Mouse (Mus musculus) midbrain, embryonic 10.5 days (tissue): ENCODE data around the gene Reps1. TPM values are rescaled to one million over a fixed set of nuclear protein-coding genes. Genes with fewer than 3 reads are reported as not detected.

Source experiments
- DNase-seq: peaks from one replicate; pipeline ENCODE4 v3.0.0-alpha.2; 2017; ENCODE audit warnings: low spot score
- H3K27ac ChIP-seq: fragments of 300-500 bp; sonication (generic); replicated peaks from 2 replicates; pipeline ENCODE4 v1.5.1; 2016; ENCODE audit warnings: mild to moderate bottlenecking
- H3K27me3 ChIP-seq: fragments of 300-500 bp; sonication (generic); 2 replicates; pipeline ENCODE4 v1.6.1; 2016; ENCODE audit warnings: low read depth, mild to moderate bottlenecking; ENCODE audit not compliant: poor library complexity, severe bottlenecking
- H3K36me3 ChIP-seq: fragments of 300-500 bp; sonication (generic); 2 replicates; pipeline ENCODE4 v1.6.1; 2016; ENCODE audit warnings: mild to moderate bottlenecking, moderate library complexity
- H3K4me1 ChIP-seq: fragments of 300-500 bp; sonication (generic); 2 replicates; pipeline ENCODE4 v1.6.1; 2016
- H3K4me3 ChIP-seq: fragments of 300-500 bp; sonication (generic); 2 replicates; pipeline ENCODE4 v1.5.1; 2016; ENCODE audit warnings: mild to moderate bottlenecking, moderate library complexity
- H3K9me3 ChIP-seq: fragments of 300-500 bp; sonication (generic); replicated peaks from 2 replicates; pipeline ENCODE4 v1.6.1; 2016; ENCODE audit warnings: mild to moderate bottlenecking
- WGBS: fragments of 180-500 bp; shearing (Covaris S2); methylation state at CpG from one replicate; pipeline ENCODE4 v1.1.7; 2016; 5-methylcytosine and 5-hydroxymethylcytosine counted together
- polyA plus RNA-seq: library from polyadenylated mRNA; unstranded; fragments of >200 nt; fragmentation: Nextera tagmentation; extraction: Ambion mirVana; gene quantifications from 2 replicates; pipeline ENCODE4 v1.2.1, GENCODE M21; 2016

Gene Reps1
- polyA plus RNA-seq, 1 experiment from 2014 or later, result 15.1 TPM

- WGBS, result 88% methylated on average over 2 of the region's 2 CpGs
- Histone ChIP-seq H3K4me1 (peaks cover 29% of the 10 kb centered on the region), H3K9me3 (no peaks in the 10 kb centered on the region), H3K27me3 (no peaks in the 10 kb centered on the region), H3K36me3 (no peaks in the 10 kb centered on the region), H3K4me3 (no peak overlapping the region), H3K27ac (no peak overlapping the region)
- no peak for DNase-seq
Observed at GRCm38 (mm10) chr10:18068880-18069279, 13.2 kb downstream of the Reps1 start.

GRCm38 (mm10) chr10:18069576-18069975, 13.9 kb downstream of the Reps1 start:
- Histone ChIP-seq H3K4me3 (no peak overlapping the region), H3K27me3 (no peaks in the 10 kb centered on the region), H3K36me3 (no peaks in the 10 kb centered on the region), H3K4me1 (peaks cover 29% of the 10 kb centered on the region), H3K27ac (no peak overlapping the region), H3K9me3 (no peaks in the 10 kb centered on the region)
- no peak for DNase-seq
- WGBS, result 89% methylated on average over 2 of the region's 2 CpGs

- H3K27me3 ChIP-seq, result no peaks in the 10 kb centered on the region
- no peaks in the 10 kb centered on the region for H3K9me3 ChIP-seq
- no peak overlapping the region for H3K27ac ChIP-seq
- peaks cover 26% of the 10 kb centered on the region for H3K4me1 ChIP-seq
- no peak overlapping the region for H3K4me3 ChIP-seq
- H3K36me3 ChIP-seq, result no peaks in the 10 kb centered on the region
- DNase-seq, result no peak
- 94% methylated on average over 3 of the region's 3 CpGs for WGBS
Observed at GRCm38 (mm10) chr10:18070144-18070543, 14.5 kb downstream of the Reps1 start.

- Histone ChIP-seq H3K4me3 (no peak overlapping the region), H3K4me1 (peaks cover 25% of the 10 kb centered on the region), H3K27ac (no peak overlapping the region), H3K27me3 (no peaks in the 10 kb centered on the region), H3K36me3 (no peaks in the 10 kb centered on the region), H3K9me3 (no peaks in the 10 kb centered on the region)
- 95% methylated on average over 2 of the region's 2 CpGs for WGBS
- no peak for DNase-seq
Observed at GRCm38 (mm10) chr10:18070616-18071015, 15.0 kb downstream of the Reps1 start.

- no peak overlapping the region for H3K4me3 ChIP-seq
- H3K9me3 ChIP-seq, result no peaks in the 10 kb centered on the region
- H3K4me1 ChIP-seq, result peaks cover 4% of the 10 kb centered on the region
- no peaks in the 10 kb centered on the region for H3K27me3 ChIP-seq
- H3K27ac ChIP-seq, result no peak overlapping the region
- WGBS, result 86% methylated on average over 3 of the region's 3 CpGs
- DNase-seq, result no peak
- H3K36me3 ChIP-seq, result peaks cover 9% of the 10 kb centered on the region
Observed at GRCm38 (mm10) chr10:18072871-18073270, 17.2 kb downstream of the Reps1 start.

- Histone ChIP-seq H3K27ac (no peak overlapping the region), H3K36me3 (peaks cover 9% of the 10 kb centered on the region), H3K4me3 (no peak overlapping the region), H3K27me3 (no peaks in the 10 kb centered on the region), H3K4me1 (no peaks in the 10 kb centered on the region), H3K9me3 (no peaks in the 10 kb centered on the region)
- WGBS, result 92% methylated on average over 5 of the region's 5 CpGs
- no peak for DNase-seq
Observed at GRCm38 (mm10) chr10:18074383-18075075, 18.9 kb downstream of the Reps1 start.

GRCm38 (mm10) chr10:18075845-18076244, 20.2 kb downstream of the Reps1 start:
- Histone ChIP-seq H3K27ac (no peak overlapping the region), H3K27me3 (no peaks in the 10 kb centered on the region), H3K4me1 (no peaks in the 10 kb centered on the region), H3K4me3 (no peak overlapping the region), H3K36me3 (peaks cover 9% of the 10 kb centered on the region), H3K9me3 (no peaks in the 10 kb centered on the region)
- 97% methylated on average over 6 of the region's 6 CpGs for WGBS
- no peak for DNase-seq

GRCm38 (mm10) chr10:18081536-18081935, 25.9 kb downstream of the Reps1 start:
- peaks cover 30% of the 10 kb centered on the region for H3K36me3 ChIP-seq
- H3K27ac ChIP-seq, result no peak overlapping the region
- H3K9me3 ChIP-seq, result peaks cover 9% of the 10 kb centered on the region; the same call in 1 of the 2 replicates
- no peaks in the 10 kb centered on the region for H3K27me3 ChIP-seq
- no peak for DNase-seq
- H3K4me3 ChIP-seq, result no peak overlapping the region
- 83% methylated on average over 1 of the region's 1 CpGs for WGBS
- H3K4me1 ChIP-seq, result no peaks in the 10 kb centered on the region

GRCm38 (mm10) chr10:18082772-18083171, 27.1 kb downstream of the Reps1 start:
- Histone ChIP-seq H3K36me3 (peaks cover 27% of the 10 kb centered on the region), H3K9me3 (peaks cover 15% of the 10 kb centered on the region; the same call in 1 of the 2 replicates), H3K4me1 (no peaks in the 10 kb centered on the region), H3K27ac (no peak overlapping the region), H3K4me3 (no peak overlapping the region), H3K27me3 (no peaks in the 10 kb centered on the region)
- WGBS, result 96% methylated on average over 6 of the region's 6 CpGs
- DNase-seq, result no peak

GRCm38 (mm10) chr10:18090691-18091090, 35.0 kb downstream of the Reps1 start:
- peaks cover 13% of the 10 kb centered on the region; the same call in 1 of the 2 replicates for H3K9me3 ChIP-seq
- DNase-seq, result no peak

GRCm38 (mm10) chr10:18102166-18102565, 46.5 kb downstream of the Reps1 start:
- Histone ChIP-seq H3K4me1 (peaks cover 2% of the 10 kb centered on the region; the same call in 1 of the 2 replicates), H3K36me3 (peaks cover 58% of the 10 kb centered on the region)

More at GRCm38 (mm10) chr10:18090691-18091090, 35.0 kb downstream of the Reps1 start:
- Histone ChIP-seq H3K27me3 (no peaks in the 10 kb centered on the region), H3K27ac (no peak overlapping the region), H3K4me1 (no peaks in the 10 kb centered on the region), H3K4me3 (no peak overlapping the region), H3K36me3 (peaks cover 81% of the 10 kb centered on the region)

GRCm38 (mm10) chr10:18107471-18107870, 51.8 kb downstream of the Reps1 start:
- no peak for DNase-seq
- Histone ChIP-seq H3K9me3 (no peaks in the 10 kb centered on the region), H3K27me3 (no peaks in the 10 kb centered on the region), H3K4me3 (no peak overlapping the region), H3K36me3 (peaks cover 40% of the 10 kb centered on the region), H3K27ac (no peak overlapping the region), H3K4me1 (no peaks in the 10 kb centered on the region)
- WGBS, result 79% methylated on average over 5 of the region's 5 CpGs

More at GRCm38 (mm10) chr10:18102166-18102565, 46.5 kb downstream of the Reps1 start:
- H3K9me3 ChIP-seq, result no peaks in the 10 kb centered on the region
- DNase-seq, result no peak
- H3K27me3 ChIP-seq, result no peaks in the 10 kb centered on the region
- no peak overlapping the region for H3K27ac ChIP-seq
- H3K4me3 ChIP-seq, result no peak overlapping the region
- WGBS, result 75% methylated on average over 5 of the region's 5 CpGs

GRCm38 (mm10) chr10:18110940-18111339, 55.3 kb downstream of the Reps1 start:
- H3K4me1 ChIP-seq, result no peaks in the 10 kb centered on the region
- no peak overlapping the region for H3K27ac ChIP-seq
- no peak overlapping the region for H3K4me3 ChIP-seq
- peaks cover 39% of the 10 kb centered on the region for H3K36me3 ChIP-seq
- DNase-seq, result no peak
- no peaks in the 10 kb centered on the region for H3K9me3 ChIP-seq
- H3K27me3 ChIP-seq, result no peaks in the 10 kb centered on the region
